Mouse (Mus musculus): ENCODE measurements around the gene Gmppb. TPM values are rescaled to one million over a fixed set of nuclear protein-coding genes. Genes with fewer than 3 reads are reported as not detected.

The Gmppb gene
- polyA plus RNA-seq, 1 experiment, result 6.7 TPM

- Histone ChIP-seq H3K4me1 (ENCODE audit: control insufficient read depth, insufficient read depth, low read length) (peaks cover 27% of the 10 kb centered on the region), H3K4me3 (ENCODE audit: insufficient read depth, low read length) (no peak overlapping the region), H3K27ac (ENCODE audit: insufficient read depth, low read depth, low read length) (no peak overlapping the region)
- TF ChIP-seq POLR2A (IDR thresholded peaks at IDR 0.05; ENCODE audit: borderline replicate concordance, low read depth, low read length) (no peak), CTCF (IDR thresholded peaks at IDR 0.05; ENCODE audit: low read depth, low read length) (no peak)
Measured at GRCm38 (mm10) chr9:108056361-108057261, 7.6 kb downstream of the Gmppb start.

GRCm38 (mm10) chr9:108057262-108057562, 8.2 kb downstream of the Gmppb start:
- TF ChIP-seq CTCF (IDR thresholded peaks at IDR 0.05; ENCODE audit: low read depth, low read length), result no peak
- no peak for TF ChIP-seq POLR2A (IDR thresholded peaks at IDR 0.05; ENCODE audit: borderline replicate concordance, low read depth, low read length)
- Histone ChIP-seq H3K4me1 (ENCODE audit: control insufficient read depth, insufficient read depth, low read length) (peaks cover 27% of the 10 kb centered on the region), H3K27ac (ENCODE audit: insufficient read depth, low read depth, low read length) (no peak overlapping the region), H3K4me3 (ENCODE audit: insufficient read depth, low read length) (no peak overlapping the region)

GRCm38 (mm10) chr9:108058291-108058690, 9.2 kb downstream of the Gmppb start:
- Histone ChIP-seq H3K27ac (ENCODE audit: insufficient read depth, low read depth, low read length) (no peak overlapping the region), H3K4me3 (ENCODE audit: insufficient read depth, low read length) (no peak overlapping the region), H3K4me1 (ENCODE audit: control insufficient read depth, insufficient read depth, low read length) (peaks cover 22% of the 10 kb centered on the region)
- no peak for TF ChIP-seq CTCF (IDR thresholded peaks at IDR 0.05; ENCODE audit: low read depth, low read length)

GRCm38 (mm10) chr9:108062142-108062541, 13.1 kb downstream of the Gmppb start:
- 0 out of 2 replicates have a peak, but pooled peaks cover 5% of the 10 kb centered on the region for H3K4me1 ChIP-seq (ENCODE audit: control insufficient read depth, insufficient read depth, low read length)
- no peak overlapping the region for H3K27ac ChIP-seq (ENCODE audit: insufficient read depth, low read depth, low read length)
- TF ChIP-seq POLR2A (IDR thresholded peaks at IDR 0.05; ENCODE audit: borderline replicate concordance, low read depth, low read length), result no peak
- no peak overlapping the region for H3K4me3 ChIP-seq (ENCODE audit: insufficient read depth, low read length)

GRCm38 (mm10) chr9:108063361-108063760, 14.3 kb downstream of the Gmppb start:
- no peak for TF ChIP-seq CTCF (IDR thresholded peaks at IDR 0.05; ENCODE audit: low read depth, low read length)
- no peak for TF ChIP-seq POLR2A (IDR thresholded peaks at IDR 0.05; ENCODE audit: borderline replicate concordance, low read depth, low read length)
- Histone ChIP-seq H3K4me1 (ENCODE audit: control insufficient read depth, insufficient read depth, low read length) (0 out of 2 replicates have a peak, but pooled peaks cover 5% of the 10 kb centered on the region), H3K4me3 (ENCODE audit: insufficient read depth, low read length) (no peak overlapping the region), H3K27ac (ENCODE audit: insufficient read depth, low read depth, low read length) (no peak overlapping the region)

- Histone ChIP-seq H3K4me3 (ENCODE audit: insufficient read depth, low read length) (no peak overlapping the region), H3K27ac (ENCODE audit: insufficient read depth, low read depth, low read length) (no peak overlapping the region), H3K4me1 (ENCODE audit: control insufficient read depth, insufficient read depth, low read length) (0 out of 2 replicates have a peak, but pooled peaks cover 3% of the 10 kb centered on the region)
- TF ChIP-seq POLR2A (IDR thresholded peaks at IDR 0.05; ENCODE audit: borderline replicate concordance, low read depth, low read length), result no peak
- TF ChIP-seq CTCF (IDR thresholded peaks at IDR 0.05; ENCODE audit: low read depth, low read length), result peak; percentile 65
Measured at GRCm38 (mm10) chr9:108065491-108066011, 16.5 kb downstream of the Gmppb start.

GRCm38 (mm10) chr9:108067199-108067598, 18.2 kb downstream of the Gmppb start:
- TF ChIP-seq CTCF (IDR thresholded peaks at IDR 0.05; ENCODE audit: low read depth, low read length), result no peak
- no peak for TF ChIP-seq POLR2A (IDR thresholded peaks at IDR 0.05; ENCODE audit: borderline replicate concordance, low read depth, low read length)

GRCm38 (mm10) chr9:108067900-108068299, 18.9 kb downstream of the Gmppb start:
- TF ChIP-seq CTCF (IDR thresholded peaks at IDR 0.05; ENCODE audit: low read depth, low read length) (peak; percentile 31), POLR2A (IDR thresholded peaks at IDR 0.05; ENCODE audit: borderline replicate concordance, low read depth, low read length) (no peak)
- no peak overlapping the region for H3K27ac ChIP-seq (ENCODE audit: insufficient read depth, low read depth, low read length)

More at GRCm38 (mm10) chr9:108067199-108067598, 18.2 kb downstream of the Gmppb start:
- Histone ChIP-seq H3K4me3 (ENCODE audit: insufficient read depth, low read length) (no peak overlapping the region), H3K27ac (ENCODE audit: insufficient read depth, low read depth, low read length) (no peak overlapping the region), H3K4me1 (ENCODE audit: control insufficient read depth, insufficient read depth, low read length) (no peaks in the 10 kb centered on the region)

GRCm38 (mm10) chr9:108069007-108069406, 20.0 kb downstream of the Gmppb start:
- peaks cover 8% of the 10 kb centered on the region for H3K4me1 ChIP-seq (ENCODE audit: control insufficient read depth, insufficient read depth, low read length)
- TF ChIP-seq CTCF (IDR thresholded peaks at IDR 0.05; ENCODE audit: low read depth, low read length) (no peak), POLR2A (IDR thresholded peaks at IDR 0.05; ENCODE audit: borderline replicate concordance, low read depth, low read length) (no peak)
- no peak overlapping the region for H3K4me3 ChIP-seq (ENCODE audit: insufficient read depth, low read length)
- H3K27ac ChIP-seq (ENCODE audit: insufficient read depth, low read depth, low read length), result no peak overlapping the region

More at GRCm38 (mm10) chr9:108067900-108068299, 18.9 kb downstream of the Gmppb start:
- H3K4me3 ChIP-seq (ENCODE audit: insufficient read depth, low read length), result no peak overlapping the region
- H3K4me1 ChIP-seq (ENCODE audit: control insufficient read depth, insufficient read depth, low read length), result no peaks in the 10 kb centered on the region

GRCm38 (mm10) chr9:108069529-108069928, 20.5 kb downstream of the Gmppb start:
- Histone ChIP-seq H3K27ac (ENCODE audit: insufficient read depth, low read depth, low read length) (no peak overlapping the region), H3K4me1 (ENCODE audit: control insufficient read depth, insufficient read depth, low read length) (peaks cover 8% of the 10 kb centered on the region), H3K4me3 (ENCODE audit: insufficient read depth, low read length) (no peak overlapping the region)
- TF ChIP-seq POLR2A (IDR thresholded peaks at IDR 0.05; ENCODE audit: borderline replicate concordance, low read depth, low read length), result no peak
- no peak for TF ChIP-seq CTCF (IDR thresholded peaks at IDR 0.05; ENCODE audit: low read depth, low read length)

All from bone marrow macrophage, adult 2 months (primary cell).